Mouse (Mus musculus): Measurements from ENCODE around the gene Trim7.
A peak's percentile ranks its signal among the peaks of the same experiment; 100 is the strongest.

DNA sequence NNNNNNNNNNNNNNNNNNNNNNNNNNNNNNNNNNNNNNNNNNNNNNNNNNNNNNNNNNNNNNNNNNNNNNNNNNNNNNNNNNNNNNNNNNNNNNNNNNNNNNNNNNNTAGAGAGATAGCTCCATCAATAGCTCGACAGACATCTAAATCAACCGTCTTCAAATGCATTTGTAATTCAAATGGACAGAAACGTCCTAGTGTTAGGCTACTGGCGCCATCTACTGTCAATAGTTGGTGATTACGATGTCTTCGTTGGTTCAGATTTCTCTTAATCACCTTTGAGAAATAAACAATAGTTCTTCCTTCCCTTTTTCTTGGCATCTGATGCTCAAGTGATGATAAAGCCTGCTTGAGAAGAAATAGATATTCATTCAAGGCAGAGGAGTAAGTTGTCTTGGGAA is 33.1 kb downstream of the Trim7 start:
- TF ChIP-seq MAX (IDR thresholded peaks at IDR 0.05) (no peak), CTCF (IDR thresholded peaks at IDR 0.05; ENCODE audit: control insufficient read depth, insufficient read depth, insufficient read length) (peak; percentile 41), MYOD1 (IDR thresholded peaks at IDR 0.05; ENCODE audit: control insufficient read depth, insufficient read length, low read depth) (no peak), USF1 (IDR thresholded peaks at IDR 0.05; ENCODE audit: low read depth) (no peak), CEBPB (IDR thresholded peaks at IDR 0.05; ENCODE audit: low read depth) (no peak), MYOG (IDR thresholded peaks at IDR 0.05; ENCODE audit: control insufficient read depth, extremely low read depth, insufficient read length) (no peak)

All from C2C12 (cell line).